Mouse (Mus musculus) lung, adult 2 months (tissue): ENCODE measurements around the gene Cdk2ap1.

Experiments used
- CTCF ChIP-seq: fragments of 200-500 bp; IDR thresholded peaks from 2 replicates; pipeline ENCODE4 v1.5.1; 2011; ENCODE audit warnings: mild to moderate bottlenecking, low read length, control low read depth; ENCODE audit not compliant: insufficient read depth
- POLR2A ChIP-seq: fragments of 200-500 bp; IDR thresholded peaks from 2 replicates; pipeline ENCODE4 v1.6.1; 2011; ENCODE audit warnings: low read depth, mild to moderate bottlenecking, control low read depth, low read length, borderline replicate concordance; ENCODE audit errors: extremely low read depth

GRCm38 (mm10) chr5:124337909-124338308, 25.0 kb downstream of the Cdk2ap1 start:
- no peak for TF ChIP-seq CTCF
- no peak for TF ChIP-seq POLR2A
